Mouse (Mus musculus) ES-E14 (cell line): ENCODE results near the gene Pde9a.

Experiments
- CHD2 ChIP-seq: IDR thresholded peaks from 2 replicates; pipeline ENCODE4 v1.6.1; 2014; ENCODE audit warnings: mild to moderate bottlenecking, low read depth, low read length, inconsistent platforms
- MAFK ChIP-seq: IDR thresholded peaks from 2 replicates; pipeline ENCODE4 v1.6.1; 2014; ENCODE audit warnings: mild to moderate bottlenecking, low read depth, low read length, inconsistent platforms; ENCODE audit not compliant: insufficient read depth
- ZNF384 ChIP-seq: IDR thresholded peaks from 2 replicates; pipeline ENCODE4 v1.6.1; 2012; ENCODE audit warnings: low read depth, low read length, inconsistent platforms

DNA sequence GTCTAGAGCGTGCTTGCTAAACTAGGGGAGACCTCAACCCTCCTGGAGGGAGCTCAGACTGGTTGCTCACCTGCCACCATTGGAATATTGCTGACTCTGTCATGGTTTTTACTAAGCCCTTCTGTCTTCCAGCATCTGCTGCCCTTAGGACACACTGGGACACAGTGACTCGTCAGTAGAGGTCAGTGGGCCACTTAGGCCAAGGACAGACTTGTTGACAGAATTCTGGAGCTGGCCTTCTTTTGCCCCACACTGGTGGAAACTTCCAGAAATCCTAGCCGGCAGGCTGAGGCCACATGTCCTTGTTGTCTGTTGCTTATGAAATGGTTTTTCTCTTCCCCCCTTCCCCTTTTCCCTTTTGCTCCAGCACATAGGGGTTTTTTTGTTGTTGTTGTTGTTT, 15.2 kb downstream of the Pde9a start:
- TF ChIP-seq CHD2 = no peak
- no peak for TF ChIP-seq MAFK
- TF ChIP-seq ZNF384 = no peak
